Mouse (Mus musculus): ENCODE measurements around the gene Tcte2. TPM values are rescaled to one million over a fixed set of nuclear protein-coding genes. Genes with fewer than 3 reads are reported as not detected.
"Not testable (repeated sequence)": the region's sequence is repeated elsewhere in the genome, so short reads cannot be mapped to it uniquely, and the experiment has no call there.

The Tcte2 gene
- polyA plus RNA-seq, 1 experiment, result 16.9 TPM

- Histone ChIP-seq H3K4me1 (ENCODE audit: control insufficient read depth, insufficient read depth, low read length) (peaks cover 5% of the 10 kb centered on the region; the same call in 1 of the 2 replicates), H3K27ac (ENCODE audit: insufficient read depth, low read length) (peak overlapping the region; percentile 90), H3K4me3 (ENCODE audit: insufficient read depth, low read length) (peak overlapping the region; percentile 31)
- no peak for TF ChIP-seq CTCF (IDR thresholded peaks at IDR 0.05; ENCODE audit: extremely low read depth, insufficient read depth, low read length)
- no peak for TF ChIP-seq POLR2A (IDR thresholded peaks at IDR 0.05; ENCODE audit: extremely low read depth, insufficient read depth, low read length)
Measured at GRCm38 (mm10) chr17:13682378-13683026, 79.1 kb downstream of the Tcte2 start.

- no peak overlapping the region for H3K27ac ChIP-seq (ENCODE audit: insufficient read depth, low read length)
Measured at GRCm38 (mm10) chr17:13681686-13682085, 79.9 kb downstream of the Tcte2 start.

GRCm38 (mm10) chr17:13681126-13681525 lies 80.5 kb downstream of the Tcte2 start:
- TF ChIP-seq CTCF (IDR thresholded peaks at IDR 0.05; ENCODE audit: extremely low read depth, insufficient read depth, low read length), result no peak
- TF ChIP-seq POLR2A (IDR thresholded peaks at IDR 0.05; ENCODE audit: extremely low read depth, insufficient read depth, low read length), result no peak
- no peak overlapping the region for H3K4me3 ChIP-seq (ENCODE audit: insufficient read depth, low read length)
- H3K4me1 ChIP-seq (ENCODE audit: control insufficient read depth, insufficient read depth, low read length), result peaks cover 7% of the 10 kb centered on the region; the same call in 1 of the 2 replicates
- H3K27ac ChIP-seq (ENCODE audit: insufficient read depth, low read length), result no peak overlapping the region

More at GRCm38 (mm10) chr17:13681686-13682085, 79.9 kb downstream of the Tcte2 start:
- H3K4me1 ChIP-seq (ENCODE audit: control insufficient read depth, insufficient read depth, low read length), result peaks cover 5% of the 10 kb centered on the region; the same call in 1 of the 2 replicates
- TF ChIP-seq POLR2A (IDR thresholded peaks at IDR 0.05; ENCODE audit: extremely low read depth, insufficient read depth, low read length) (no peak), CTCF (IDR thresholded peaks at IDR 0.05; ENCODE audit: extremely low read depth, insufficient read depth, low read length) (peak; percentile 27; the same call in 1 of the 2 replicates)
- H3K4me3 ChIP-seq (ENCODE audit: insufficient read depth, low read length), result no peak overlapping the region

GRCm38 (mm10) chr17:13680318-13680717 lies 81.3 kb downstream of the Tcte2 start:
- Histone ChIP-seq H3K4me1 (ENCODE audit: control insufficient read depth, insufficient read depth, low read length) (peaks cover 7% of the 10 kb centered on the region; the same call in 1 of the 2 replicates), H3K27ac (ENCODE audit: insufficient read depth, low read length) (no peak overlapping the region), H3K4me3 (ENCODE audit: insufficient read depth, low read length) (no peak overlapping the region)
- TF ChIP-seq POLR2A (IDR thresholded peaks at IDR 0.05; ENCODE audit: extremely low read depth, insufficient read depth, low read length), result no peak

- Histone ChIP-seq H3K4me3 (ENCODE audit: insufficient read depth, low read length) (no peak overlapping the region), H3K4me1 (ENCODE audit: control insufficient read depth, insufficient read depth, low read length) (peaks cover 7% of the 10 kb centered on the region; the same call in 1 of the 2 replicates), H3K27ac (ENCODE audit: insufficient read depth, low read length) (no peak overlapping the region)
- TF ChIP-seq CTCF (IDR thresholded peaks at IDR 0.05; ENCODE audit: extremely low read depth, insufficient read depth, low read length) (no peak), POLR2A (IDR thresholded peaks at IDR 0.05; ENCODE audit: extremely low read depth, insufficient read depth, low read length) (no peak)
Measured at GRCm38 (mm10) chr17:13679725-13680124, 81.9 kb downstream of the Tcte2 start.

GRCm38 (mm10) chr17:13677225-13678148 lies 84.1 kb downstream of the Tcte2 start:
- TF ChIP-seq POLR2A (IDR thresholded peaks at IDR 0.05; ENCODE audit: extremely low read depth, insufficient read depth, low read length), result no peak
- no peak for TF ChIP-seq CTCF (IDR thresholded peaks at IDR 0.05; ENCODE audit: extremely low read depth, insufficient read depth, low read length)
- no peak overlapping the region for H3K4me3 ChIP-seq (ENCODE audit: insufficient read depth, low read length)
- H3K4me1 ChIP-seq (ENCODE audit: control insufficient read depth, insufficient read depth, low read length), result peaks cover 7% of the 10 kb centered on the region; the same call in 1 of the 2 replicates
- H3K27ac ChIP-seq (ENCODE audit: insufficient read depth, low read length), result peak overlapping the region; percentile 70

- H3K4me3 ChIP-seq (ENCODE audit: insufficient read depth, low read length); H3K27ac ChIP-seq (ENCODE audit: insufficient read depth, low read length); H3K4me1 ChIP-seq (ENCODE audit: control insufficient read depth, insufficient read depth, low read length): not testable (repeated sequence)
Measured at GRCm38 (mm10) chr17:13676099-13676498, 85.5 kb downstream of the Tcte2 start.

- TF ChIP-seq CTCF (IDR thresholded peaks at IDR 0.05; ENCODE audit: extremely low read depth, insufficient read depth, low read length), result no peak
- no peak for TF ChIP-seq POLR2A (IDR thresholded peaks at IDR 0.05; ENCODE audit: extremely low read depth, insufficient read depth, low read length)
- H3K4me1 ChIP-seq (ENCODE audit: control insufficient read depth, insufficient read depth, low read length), result peaks cover 5% of the 10 kb centered on the region; the same call in 1 of the 2 replicates
- no peak overlapping the region for H3K27ac ChIP-seq (ENCODE audit: insufficient read depth, low read length)
- no peak overlapping the region for H3K4me3 ChIP-seq (ENCODE audit: insufficient read depth, low read length)
Measured at GRCm38 (mm10) chr17:13675630-13676029, 86.0 kb downstream of the Tcte2 start.

- Histone ChIP-seq H3K27ac (ENCODE audit: insufficient read depth, low read length) (no peak overlapping the region), H3K4me1 (ENCODE audit: control insufficient read depth, insufficient read depth, low read length) (peaks cover 4% of the 10 kb centered on the region; the same call in 1 of the 2 replicates), H3K4me3 (ENCODE audit: insufficient read depth, low read length) (no peak overlapping the region)
- no peak for TF ChIP-seq POLR2A (IDR thresholded peaks at IDR 0.05; ENCODE audit: extremely low read depth, insufficient read depth, low read length)
- no peak for TF ChIP-seq CTCF (IDR thresholded peaks at IDR 0.05; ENCODE audit: extremely low read depth, insufficient read depth, low read length)
Measured at GRCm38 (mm10) chr17:13674695-13675306, 86.8 kb downstream of the Tcte2 start.
